Mouse (Mus musculus) right cerebral cortex, postnatal 25 days (tissue): ENCODE measurements around the gene Ric3.
A peak's percentile ranks its signal among the peaks of the same experiment; 100 is the strongest.

ENCODE experiments used
- DNase-seq: peaks from one replicate; pipeline ENCODE4 v3.0.0; 2022

Ric3 gene

GRCm38 (mm10) chr7:109039445-109039844 lies 43.7 kb downstream of the Ric3 start:
- DNase-seq = peak; percentile 58

GRCm38 (mm10) chr7:109038987-109039386 lies 44.1 kb downstream of the Ric3 start:
- DNase-seq = no peak

- DNase-seq = no peak
Observed at GRCm38 (mm10) chr7:109038121-109038735, 44.9 kb downstream of the Ric3 start.

GRCm38 (mm10) chr7:109032054-109032453 lies 51.1 kb downstream of the Ric3 start:
- no peak for DNase-seq

GRCm38 (mm10) chr7:109031331-109031730 lies 51.8 kb downstream of the Ric3 start:
- no peak for DNase-seq

- DNase-seq = no peak
Observed at GRCm38 (mm10) chr7:109029961-109030465, 53.1 kb downstream of the Ric3 start.

GRCm38 (mm10) chr7:109028204-109028603 lies 54.9 kb downstream of the Ric3 start:
- no peak for DNase-seq

- no peak for DNase-seq
Observed at GRCm38 (mm10) chr7:109027721-109028120, 55.4 kb downstream of the Ric3 start.

GRCm38 (mm10) chr7:109026976-109027375 lies 56.2 kb downstream of the Ric3 start:
- no peak for DNase-seq

- DNase-seq = no peak
Observed at GRCm38 (mm10) chr7:109025743-109026142, 57.4 kb downstream of the Ric3 start.

GRCm38 (mm10) chr7:109021428-109021827 lies 61.7 kb downstream of the Ric3 start:
- DNase-seq = peak; percentile 73

GRCm38 (mm10) chr7:109019243-109019642 lies 63.9 kb downstream of the Ric3 start:
- DNase-seq = no peak

- no peak for DNase-seq
Observed at GRCm38 (mm10) chr7:109016378-109016923, 66.7 kb downstream of the Ric3 start.

GRCm38 (mm10) chr7:109014851-109015250 lies 68.3 kb downstream of the Ric3 start:
- no peak for DNase-seq

GRCm38 (mm10) chr7:109012998-109013625 lies 70.0 kb downstream of the Ric3 start:
- peak; percentile 59 for DNase-seq

GRCm38 (mm10) chr7:109012575-109012974 lies 70.6 kb downstream of the Ric3 start:
- DNase-seq = no peak

GRCm38 (mm10) chr7:109011596-109012180 lies 71.4 kb downstream of the Ric3 start:
- peak; percentile 73 for DNase-seq

- peak; percentile 77 for DNase-seq
Observed at GRCm38 (mm10) chr7:109010720-109011595, 72.2 kb downstream of the Ric3 start.

- no peak for DNase-seq
Observed at GRCm38 (mm10) chr7:109009260-109009659, 73.9 kb downstream of the Ric3 start.

- no peak for DNase-seq
Observed at GRCm38 (mm10) chr7:109003653-109004052, 79.5 kb downstream of the Ric3 start.

GRCm38 (mm10) chr7:109001971-109002370 lies 81.2 kb downstream of the Ric3 start:
- DNase-seq = no peak

- peak; percentile 55 for DNase-seq
Observed at GRCm38 (mm10) chr7:109000315-109000954, 82.7 kb downstream of the Ric3 start.
